Mouse (Mus musculus) liver, embryonic 14.5 days (tissue): ENCODE measurements at regions not wholly inside any gene's neighbourhood (a gene's known extent, or its start where the extent isn't known, plus 50 kb on each side); places are given as distances from the start of the nearest gene placed in this dataset.

ENCODE experiments used
- CTCF ChIP-seq: IDR thresholded peaks from 2 replicates; pipeline ENCODE4 v1.5.1; 2016; ENCODE audit warnings: antibody characterized with exemption, low read depth, control low read depth
- EP300 ChIP-seq: IDR thresholded peaks from 2 replicates; pipeline ENCODE4 v1.6.1; 2016; ENCODE audit warnings: antibody characterized with exemption, low read depth

- TF ChIP-seq CTCF, result no peak
- no peak for TF ChIP-seq EP300
Observed at GRCm38 (mm10) chr4:149829964-149830363, 55.9 kb upstream of the Slc25a33 start.
